Mouse (Mus musculus) heart, adult 2 months (tissue): ENCODE results near the gene Smim24. TPM values are rescaled to one million over a fixed set of nuclear protein-coding genes. Genes with fewer than 3 reads are reported as not detected.

Experiments used
- DNase-seq, 2 experiments: peaks; one replicate each; pipeline ENCODE4 v3.0.0; 2021
- H3K27ac ChIP-seq: fragments of 200-600 bp; 2 replicates; pipeline ENCODE4 v1.8.1; 2022
- H3K27me3 ChIP-seq: fragments of 200-500 bp; 2 replicates; pipeline ENCODE4 v1.6.1; 2012; ENCODE audit warnings: mild to moderate bottlenecking, low read length, inconsistent platforms, mixed read lengths; ENCODE audit not compliant: control insufficient read depth, insufficient read depth
- H3K36me3 ChIP-seq: fragments of 200-500 bp; 2 replicates; pipeline ENCODE4 v1.6.1; 2012; ENCODE audit warnings: low read length, inconsistent platforms; ENCODE audit not compliant: control insufficient read depth, insufficient read depth
- H3K4me1 ChIP-seq: fragments of 200-500 bp; 2 replicates; pipeline ENCODE4 v1.6.1; 2011; ENCODE audit warnings: low read length; ENCODE audit not compliant: control insufficient read depth, insufficient read depth
- H3K4me3 ChIP-seq: fragments of 200-600 bp; 2 replicates; pipeline ENCODE4 v1.8.1; 2022
- H3K79me2 ChIP-seq: fragments of 200-500 bp; replicated peaks from 2 replicates; pipeline ENCODE4 v1.6.1; 2012; ENCODE audit warnings: mild to moderate bottlenecking, inconsistent platforms, low read length, moderate library complexity, mixed read lengths; ENCODE audit not compliant: control insufficient read depth, insufficient read depth
- H3K9ac ChIP-seq: fragments of 200-500 bp; 2 replicates; pipeline ENCODE4 v1.6.1; 2012; ENCODE audit warnings: low read depth, mild to moderate bottlenecking, control low read depth, inconsistent platforms, low read length, mixed read lengths
- CTCF ChIP-seq: fragments of 200-600 bp; IDR thresholded peaks from 2 replicates; pipeline ENCODE4 v1.8.1; 2022; ENCODE audit warnings: antibody characterized with exemption, mild to moderate bottlenecking, moderate library complexity
- EP300 ChIP-seq: fragments of 200-500 bp; IDR thresholded peaks from 2 replicates; pipeline ENCODE4 v1.6.1; 2011; ENCODE audit warnings: low read depth, low read length, control low read depth; ENCODE audit not compliant: insufficient read depth
- POLR2A ChIP-seq: fragments of 200-500 bp; IDR thresholded peaks from 2 replicates; pipeline ENCODE4 v1.6.1; 2011; ENCODE audit warnings: mild to moderate bottlenecking, low read depth, low read length, control low read depth; ENCODE audit not compliant: insufficient read depth
- WGBS: fragments of 180-500 bp; shearing (Covaris S2); methylation state at CpG from one replicate; pipeline ENCODE4 v1.1.7; 2018; 5-methylcytosine and 5-hydroxymethylcytosine counted together
- intact Hi-C: fragments of 180-260 bp; cut with DNase I; formaldehyde crosslinking; loops from one replicate; pipeline ENCODE4 v1.15.1; 2025
- polyA plus RNA-seq: library from polyadenylated mRNA; depleted of rRNA; stranded (reverse); fragments of >200 nt; gene quantifications from 2 replicates; pipeline ENCODE4 v1.2.3, GENCODE M21; 2012
- total RNA-seq, 2 experiments: library from RNA; stranded (reverse); gene quantifications; 2 replicates each; pipeline ENCODE4 v1.2.3; 2021

Smim24 gene
- total and polyA plus RNA-seq, 3 experiments: 2.0 to 8.3 (median 2.3) TPM

DNA sequence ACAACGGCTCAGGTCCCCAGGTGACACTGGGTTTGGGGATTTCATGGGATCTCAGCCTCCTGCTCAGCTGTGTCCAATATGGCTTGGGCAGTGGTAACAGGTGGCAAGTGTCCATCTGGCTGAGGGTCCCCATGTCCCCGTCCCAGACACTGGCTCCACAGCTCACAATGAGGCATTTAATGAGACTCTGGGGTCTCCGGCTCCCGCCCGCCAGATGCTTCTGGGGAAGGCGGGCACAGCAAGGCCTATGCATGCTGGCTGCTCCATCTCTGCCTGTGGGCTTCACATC lies 25.7 kb upstream of the Smim24 start:
- Histone ChIP-seq H3K4me3 (no peak overlapping the region), H3K4me1 (peaks cover 7% of the 10 kb centered on the region), H3K79me2 (no peaks in the 10 kb centered on the region), H3K36me3 (no peaks in the 10 kb centered on the region), H3K27ac (no peak overlapping the region), H3K27me3 (no peaks in the 10 kb centered on the region), H3K9ac (no peak overlapping the region)
- 93% methylated on average over 6 of the region's 6 CpGs for WGBS
- TF ChIP-seq CTCF (no peak), EP300 (no peak), POLR2A (no peak)
- intact Hi-C loops: no loop called here
- DNase-seq: no peak

DNA sequence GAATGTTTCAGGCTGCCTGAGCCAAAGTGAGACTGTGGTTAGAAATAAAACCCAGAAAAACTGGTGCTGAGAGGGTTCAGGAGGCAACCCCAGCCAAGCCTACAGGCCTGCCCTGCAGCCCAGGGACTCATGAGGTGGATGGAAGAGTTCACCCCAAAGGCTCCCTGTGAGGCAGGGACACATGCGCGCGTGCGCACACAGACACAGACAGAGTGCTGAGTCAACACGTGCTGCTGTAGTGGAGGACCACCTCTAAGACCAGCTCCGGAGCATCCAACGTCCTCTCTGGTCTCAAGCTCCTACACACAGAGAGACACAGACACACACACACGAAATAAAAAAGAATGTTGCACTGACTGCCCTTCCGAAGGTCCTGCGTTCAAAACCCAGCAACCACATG lies 17.5 kb upstream of the Smim24 start:
- no peak for DNase-seq
- Histone ChIP-seq H3K4me1 (peaks cover 4% of the 10 kb centered on the region; the same call in 1 of the 2 replicates), H3K79me2 (peaks cover 2% of the 10 kb centered on the region), H3K36me3 (no peaks in the 10 kb centered on the region), H3K27me3 (no peaks in the 10 kb centered on the region), H3K27ac (no peak overlapping the region), H3K4me3 (no peak overlapping the region), H3K9ac (no peak overlapping the region)
- intact Hi-C loops: no loop called here
- no peak for TF ChIP-seq POLR2A
- no peak for TF ChIP-seq CTCF
- no peak for TF ChIP-seq EP300
- WGBS: 94% methylated on average over 10 of the region's 10 CpGs

DNA sequence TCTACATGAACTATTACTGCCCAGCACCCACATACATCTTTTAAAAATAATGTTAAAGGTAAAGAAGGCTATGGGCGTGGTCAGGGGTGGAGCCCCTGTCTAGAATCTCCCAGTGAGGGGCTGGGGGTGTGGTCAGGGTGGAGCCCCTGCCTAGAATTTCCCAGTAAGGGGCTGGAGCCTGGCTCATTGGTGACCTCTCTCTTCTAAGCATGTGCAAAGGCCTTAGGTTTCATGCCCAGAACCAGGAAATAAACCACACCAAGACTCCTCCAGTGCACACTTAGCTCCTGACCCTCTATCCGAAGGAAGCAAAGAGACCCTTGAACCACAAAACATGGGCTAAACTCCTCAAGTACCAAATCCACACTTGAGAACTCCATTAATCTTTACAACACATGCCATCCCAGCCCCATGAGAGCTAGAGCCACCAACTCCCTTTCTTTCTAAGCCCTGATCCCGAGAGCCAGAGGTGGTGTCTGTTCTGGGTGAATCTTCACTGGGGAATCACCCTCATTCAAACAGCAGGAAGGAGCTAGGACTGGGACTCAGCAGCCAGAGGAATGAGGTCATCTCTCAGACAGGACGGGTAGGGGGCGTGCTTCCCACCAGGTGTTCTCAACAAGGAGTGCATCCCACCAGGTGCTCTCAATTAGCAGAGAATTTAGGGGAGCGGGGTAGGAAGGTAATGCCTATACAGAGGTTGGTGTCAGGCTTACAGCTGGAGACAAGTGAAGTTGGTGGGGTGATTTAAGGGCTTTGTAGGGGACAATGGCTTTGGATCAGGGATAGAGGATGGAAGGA lies 16.1 kb upstream of the Smim24 start:
- H3K4me3 ChIP-seq: no peak overlapping the region

DNA sequence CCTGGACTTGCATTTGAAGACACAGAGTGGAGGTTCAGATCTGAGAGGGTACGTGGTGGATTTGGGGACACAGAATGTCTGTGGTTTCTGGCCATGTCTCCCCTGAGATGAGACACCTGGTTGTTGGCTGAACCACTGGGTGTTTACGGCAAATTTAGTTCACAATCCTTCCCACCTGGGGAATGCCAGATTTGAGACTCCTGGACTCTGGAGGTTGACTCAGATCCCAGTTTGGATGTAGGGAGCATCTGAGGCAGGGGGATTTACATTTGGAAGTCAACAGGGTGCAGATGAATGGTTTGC lies 15.5 kb upstream of the Smim24 start:
- peaks cover 4% of the 10 kb centered on the region; the same call in 1 of the 2 replicates for H3K4me1 ChIP-seq
- H3K27ac ChIP-seq: peak overlapping the region; percentile 93; the same call in 1 of the 2 replicates
- TF ChIP-seq POLR2A: no peak
- TF ChIP-seq EP300: no peak
- no peak for TF ChIP-seq CTCF
- H3K9ac ChIP-seq: peak overlapping the region; percentile 82
- peak overlapping the region; percentile 99 for H3K4me3 ChIP-seq
- no peak for DNase-seq
- H3K27me3 ChIP-seq: no peaks in the 10 kb centered on the region
- intact Hi-C loops: loop anchor here (2.0 kb wide), 1 partner anchor 27 kb away; the partner anchor contains the start of gene Hmg20b
- peaks cover 2% of the 10 kb centered on the region for H3K79me2 ChIP-seq
- no peaks in the 10 kb centered on the region for H3K36me3 ChIP-seq
- WGBS: 50% methylated on average over 2 of the region's 2 CpGs

More for the DNA sequence above, 16.1 kb upstream of the Smim24 start:
- intact Hi-C loops: loop anchor here (2.0 kb wide), 1 partner anchor 26 kb away; the partner anchor contains the start of gene Hmg20b
- no peak overlapping the region for H3K27ac ChIP-seq
- H3K36me3 ChIP-seq: no peaks in the 10 kb centered on the region
- no peak for TF ChIP-seq POLR2A
- TF ChIP-seq EP300: no peak
- TF ChIP-seq CTCF: no peak
- peaks cover 4% of the 10 kb centered on the region; the same call in 1 of the 2 replicates for H3K4me1 ChIP-seq
- DNase-seq: no peak
- H3K9ac ChIP-seq: no peak overlapping the region; the same call in 1 of the 2 replicates
- no peaks in the 10 kb centered on the region for H3K27me3 ChIP-seq
- 41% methylated on average over 6 of the region's 6 CpGs for WGBS
- peaks cover 2% of the 10 kb centered on the region for H3K79me2 ChIP-seq

DNA sequence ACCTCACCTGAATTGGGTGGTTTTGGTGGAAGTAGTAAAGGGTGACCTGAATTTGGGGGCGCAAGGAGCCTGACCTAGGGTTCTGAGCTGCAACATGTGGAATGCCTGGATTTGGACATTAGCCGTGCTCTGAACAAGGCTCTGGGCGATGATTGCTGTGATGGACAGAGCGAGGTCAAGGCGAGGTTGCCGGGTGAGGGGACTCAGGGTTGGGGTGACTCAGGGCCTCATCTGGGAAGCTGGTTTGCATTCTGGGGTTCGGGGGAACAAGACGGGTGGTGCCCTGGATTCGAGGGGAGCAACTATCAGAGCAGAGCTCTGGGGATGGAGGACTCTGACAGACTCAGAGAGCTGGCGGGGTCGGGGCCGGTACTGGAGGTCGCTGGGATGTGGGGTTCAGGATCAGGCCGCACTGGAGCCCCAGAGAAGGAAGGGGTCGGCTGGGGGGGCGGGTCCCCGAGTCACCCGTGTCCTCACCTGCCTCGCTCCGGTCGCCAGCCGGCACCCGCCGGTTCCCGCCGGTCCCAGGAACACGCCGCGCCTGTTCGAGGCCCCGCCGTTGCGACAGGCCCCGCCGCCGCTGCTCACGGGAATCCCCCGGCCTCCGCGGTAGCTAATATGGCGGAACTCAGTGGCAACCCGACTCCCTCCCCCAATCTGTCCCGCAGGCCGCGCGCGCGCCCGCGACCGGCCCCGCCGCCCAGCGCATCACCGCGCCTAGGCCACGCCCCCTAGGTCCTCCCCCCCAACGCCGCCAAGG lies 14.9 kb upstream of the Smim24 start, which contains the start of gene Fzr1:
Gene Fzr1 (minus strand): TSS at position 724 of the 760 bp plus-strand sequence.
- DNase-seq: no peak
- H3K79me2 ChIP-seq: peaks cover 2% of the 10 kb centered on the region
- intact Hi-C loops: loop anchor here (2.0 kb wide), 1 partner anchor 27 kb away; the partner anchor contains the start of gene Hmg20b
- no peaks in the 10 kb centered on the region for H3K36me3 ChIP-seq
- H3K9ac ChIP-seq: peak within 1 kb of the TSS; percentile 82
- peak within 1 kb of the TSS; percentile 99 for H3K4me3 ChIP-seq
- peaks cover 4% of the 10 kb centered on the region; the same call in 1 of the 2 replicates for H3K4me1 ChIP-seq
- no peaks in the 10 kb centered on the region for H3K27me3 ChIP-seq
- H3K27ac ChIP-seq: peak within 1 kb of the TSS; percentile 93
- under 1% methylated on average over 56 of the region's 59 CpGs for WGBS
- TF ChIP-seq POLR2A: no peak; the same call in 1 of the 2 replicates
- no peak for TF ChIP-seq EP300
- no peak for TF ChIP-seq CTCF
